In the genomic region with DNA sequence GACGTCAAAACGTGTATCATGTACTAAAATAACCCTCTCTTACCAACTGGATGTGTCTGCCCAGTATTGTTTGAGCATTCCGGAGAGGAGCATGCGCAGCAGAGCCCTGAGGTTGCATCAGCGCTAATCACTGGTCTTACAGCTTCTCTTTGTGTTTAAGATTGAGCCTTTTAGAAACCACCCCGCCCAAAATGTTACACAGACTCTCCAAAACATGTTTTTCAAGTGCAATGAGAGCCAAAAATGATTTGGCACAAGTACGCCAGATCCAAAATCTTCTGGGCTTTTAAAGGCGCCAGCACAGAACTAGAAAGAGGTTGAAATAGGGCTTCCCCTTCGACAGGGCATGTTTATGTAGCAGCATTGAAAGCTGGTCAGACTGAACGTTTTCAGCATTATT, we compare ENCODE assay signal across 8 mouse cellular contexts.
DNase-seq lines count a peak whose midpoint lies in the region; ATAC-seq and TF ChIP-seq lines count a peak whose summit lies in the region.
"Had no signal": no experiment of that assay in that cellular context is flagged by ENCODE, and none has a peak within 500 bp of the region (broad histone marks: within the 10 kb centered on the region; RNA-seq: fewer than 3 reads in every experiment).

No protein-coding gene starts in this region.

- TF ChIP-seq CTCF in forebrain, postnatal 0 days (IDR thresholded peaks at IDR 0.05; ENCODE audit: low read depth): no peak
- no peak for TF ChIP-seq CTCF in layer of hippocampus, adult 2 months (conservative IDR thresholded peaks at IDR 0.05)

- peak; percentile 37 for DNase-seq in liver
- no peak for DNase-seq in liver, embryonic 11.5 days (ENCODE audit: low spot score)
- DNase-seq in forebrain, postnatal 0 days: peak; percentile 53
- DNase-seq in layer of hippocampus, adult 2 months (ENCODE audit: low spot score in 2 of 2): peak; percentile 29 to 32
- DNase-seq in right cerebral cortex, postnatal 10 days (ENCODE audit: low spot score in 2 of 2): peak; percentile 50 to 53
- no peak for DNase-seq in embryo, embryonic 11 days
- no peak for DNase-seq in B cell, adult 2 months

- no peaks in the 10 kb centered on the region for H3K9me3 ChIP-seq in liver, embryonic 11.5 days (ENCODE audit: control insufficient read depth, low read length)
- no peaks in the 10 kb centered on the region for H3K9me3 ChIP-seq in forebrain, postnatal 0 days (ENCODE audit: low read length)

- no peak for ATAC-seq in liver, embryonic 11.5 days (replicated peaks; ENCODE audit: low FRiP score)
- ATAC-seq in forebrain, postnatal 0 days: peak; percentile 85

- H3K4me2 ChIP-seq in liver, embryonic 11.5 days: no peak overlapping the region
- peak overlapping the region; percentile 8; the same call in 1 of the 2 replicates for H3K4me2 ChIP-seq in forebrain, postnatal 0 days (ENCODE audit: low read depth)

- no peak overlapping the region for H3K4me3 ChIP-seq in liver, embryonic 11.5 days (ENCODE audit: low read depth, low read length)
- H3K4me3 ChIP-seq in forebrain, postnatal 0 days (ENCODE audit: low read depth, low read length): no peak overlapping the region
- H3K4me3 ChIP-seq in layer of hippocampus, adult 2 months: peak overlapping the region; percentile 46

- 76% methylated on average over 10 of the region's 10 CpGs for WGBS in liver, embryonic 11.5 days
- WGBS in forebrain, postnatal 0 days: 49% methylated on average over 10 of the region's 10 CpGs

- H3K27me3 ChIP-seq in liver, embryonic 11.5 days (replicated peaks; ENCODE audit: control insufficient read depth, insufficient read depth, low read length): no peaks in the 10 kb centered on the region
- no peaks in the 10 kb centered on the region for H3K27me3 ChIP-seq in forebrain, postnatal 0 days (ENCODE audit: insufficient read depth, low read length)

- H3K36me3 ChIP-seq in liver, embryonic 11.5 days (ENCODE audit: control insufficient read depth, insufficient read depth, low read length): no peaks in the 10 kb centered on the region
- no peaks in the 10 kb centered on the region for H3K36me3 ChIP-seq in forebrain, postnatal 0 days (ENCODE audit: insufficient read depth)

- no peak overlapping the region for H3K9ac ChIP-seq in liver, embryonic 11.5 days (ENCODE audit: low read depth, low read length)
- no peak overlapping the region for H3K9ac ChIP-seq in forebrain, postnatal 0 days

- peaks cover 36% of the 10 kb centered on the region for H3K4me1 ChIP-seq in liver, embryonic 11.5 days (replicated peaks; ENCODE audit: control insufficient read depth, insufficient read depth, low read length)
- H3K4me1 ChIP-seq in forebrain, postnatal 0 days (ENCODE audit: insufficient read depth): peaks cover 3% of the 10 kb centered on the region; the same call in 1 of the 2 replicates

- H3K27ac ChIP-seq in liver, embryonic 11.5 days (ENCODE audit: low read depth, low read length): no peak overlapping the region; the same call in 1 of the 2 replicates
- H3K27ac ChIP-seq in forebrain, postnatal 0 days (ENCODE audit: low read depth, low read length): no peak overlapping the region
- H3K27ac ChIP-seq in layer of hippocampus, adult 2 months: no peak overlapping the region
- H3K27ac ChIP-seq: kidney, postnatal 0 days had no signal

Comparison
In these comparisons a context has a peak if more than half of its experiments do, and no peak if none do; other contexts are left out.
1. DNase-seq: peak in liver (single experiment), forebrain, postnatal 0 days (single experiment), layer of hippocampus, adult 2 months (2 of 2) and right cerebral cortex, postnatal 10 days (2 of 2); none in liver, embryonic 11.5 days (single experiment), embryo, embryonic 11 days (single experiment) and B cell, adult 2 months (0 of 2).